Mouse (Mus musculus): ENCODE results near the gene Hoxb9. TPM values are rescaled to one million over a fixed set of nuclear protein-coding genes. Genes with fewer than 3 reads are reported as not detected.

Gene Hoxb9
- polyA plus RNA-seq, 1 experiment = not detected

GRCm38 (mm10) chr11:96318368-96319070, 47.3 kb downstream of the Hoxb9 start:
- no peaks in the 10 kb centered on the region for H3K4me1 ChIP-seq (ENCODE audit: control insufficient read depth, insufficient read depth, low read length)

GRCm38 (mm10) chr11:96319071-96319902, 48.0 kb downstream of the Hoxb9 start:
- 2% methylated on average over 34 of the region's 34 CpGs for WGBS
- TF ChIP-seq CTCF (IDR thresholded peaks at IDR 0.05; ENCODE audit: insufficient read depth, low read depth, low read length) = no peak
- no peak for TF ChIP-seq POLR2A (IDR thresholded peaks at IDR 0.05; ENCODE audit: insufficient read depth, low read depth, low read length)
- H3K4me3 ChIP-seq (ENCODE audit: insufficient read depth, low read depth, low read length) = no peak overlapping the region
- H3K27ac ChIP-seq (ENCODE audit: insufficient read depth, low read depth, low read length) = no peak overlapping the region
- H3K4me1 ChIP-seq (ENCODE audit: control insufficient read depth, insufficient read depth, low read length) = no peaks in the 10 kb centered on the region

More at GRCm38 (mm10) chr11:96318368-96319070, 47.3 kb downstream of the Hoxb9 start:
- H3K27ac ChIP-seq (ENCODE audit: insufficient read depth, low read depth, low read length) = no peak overlapping the region
- TF ChIP-seq POLR2A (IDR thresholded peaks at IDR 0.05; ENCODE audit: insufficient read depth, low read depth, low read length) = no peak
- TF ChIP-seq CTCF (IDR thresholded peaks at IDR 0.05; ENCODE audit: insufficient read depth, low read depth, low read length) = no peak
- H3K4me3 ChIP-seq (ENCODE audit: insufficient read depth, low read depth, low read length) = no peak overlapping the region
- whole genome bisulfite sequencing = 1% methylated on average over 43 of the region's 45 CpGs

GRCm38 (mm10) chr11:96319910-96320309, 48.7 kb downstream of the Hoxb9 start:
- 2% methylated on average over 29 of the region's 29 CpGs for WGBS
- Histone ChIP-seq H3K4me1 (ENCODE audit: control insufficient read depth, insufficient read depth, low read length) (no peaks in the 10 kb centered on the region), H3K27ac (ENCODE audit: insufficient read depth, low read depth, low read length) (no peak overlapping the region), H3K4me3 (ENCODE audit: insufficient read depth, low read depth, low read length) (no peak overlapping the region)
- TF ChIP-seq POLR2A (IDR thresholded peaks at IDR 0.05; ENCODE audit: insufficient read depth, low read depth, low read length) = no peak
- TF ChIP-seq CTCF (IDR thresholded peaks at IDR 0.05; ENCODE audit: insufficient read depth, low read depth, low read length) = no peak

- TF ChIP-seq CTCF (IDR thresholded peaks at IDR 0.05; ENCODE audit: insufficient read depth, low read depth, low read length) (no peak), POLR2A (IDR thresholded peaks at IDR 0.05; ENCODE audit: insufficient read depth, low read depth, low read length) (no peak)
- Histone ChIP-seq H3K27ac (ENCODE audit: insufficient read depth, low read depth, low read length) (no peak overlapping the region), H3K4me1 (ENCODE audit: control insufficient read depth, insufficient read depth, low read length) (no peaks in the 10 kb centered on the region), H3K4me3 (ENCODE audit: insufficient read depth, low read depth, low read length) (no peak overlapping the region)
- WGBS = 2% methylated on average over 17 of the region's 17 CpGs
These were observed 49.4 kb downstream of the Hoxb9 start for GRCm38 (mm10) chr11:96320688-96321087.

- no peak overlapping the region for H3K27ac ChIP-seq (ENCODE audit: insufficient read depth, low read depth, low read length)
These were observed 50.6 kb downstream of the Hoxb9 start for GRCm38 (mm10) chr11:96321846-96322245.

GRCm38 (mm10) chr11:96322738-96323137, 51.5 kb downstream of the Hoxb9 start:
- H3K27ac ChIP-seq (ENCODE audit: insufficient read depth, low read depth, low read length) = no peak overlapping the region
- 6% methylated on average over 6 of the region's 6 CpGs for WGBS
- TF ChIP-seq POLR2A (IDR thresholded peaks at IDR 0.05; ENCODE audit: insufficient read depth, low read depth, low read length) (no peak), CTCF (IDR thresholded peaks at IDR 0.05; ENCODE audit: insufficient read depth, low read depth, low read length) (no peak)
- H3K4me3 ChIP-seq (ENCODE audit: insufficient read depth, low read depth, low read length) = no peak overlapping the region
- no peaks in the 10 kb centered on the region for H3K4me1 ChIP-seq (ENCODE audit: control insufficient read depth, insufficient read depth, low read length)

More at GRCm38 (mm10) chr11:96321846-96322245, 50.6 kb downstream of the Hoxb9 start:
- no peak for TF ChIP-seq POLR2A (IDR thresholded peaks at IDR 0.05; ENCODE audit: insufficient read depth, low read depth, low read length)
- TF ChIP-seq CTCF (IDR thresholded peaks at IDR 0.05; ENCODE audit: insufficient read depth, low read depth, low read length) = no peak
- WGBS = 9% methylated on average over 5 of the region's 5 CpGs
- Histone ChIP-seq H3K4me3 (ENCODE audit: insufficient read depth, low read depth, low read length) (no peak overlapping the region), H3K4me1 (ENCODE audit: control insufficient read depth, insufficient read depth, low read length) (no peaks in the 10 kb centered on the region)

GRCm38 (mm10) chr11:96323154-96323553, 51.9 kb downstream of the Hoxb9 start, which contains the start of gene Hoxb3:
Hoxb3 (plus strand) TSS chr11:96323326.
- Histone ChIP-seq H3K4me3 (ENCODE audit: insufficient read depth, low read depth, low read length) (no peak within 1 kb of the TSS), H3K27ac (ENCODE audit: insufficient read depth, low read depth, low read length) (no peak within 1 kb of the TSS), H3K4me1 (ENCODE audit: control insufficient read depth, insufficient read depth, low read length) (no peaks in the 10 kb centered on the region)
- no peak for TF ChIP-seq CTCF (IDR thresholded peaks at IDR 0.05; ENCODE audit: insufficient read depth, low read depth, low read length)
- TF ChIP-seq POLR2A (IDR thresholded peaks at IDR 0.05; ENCODE audit: insufficient read depth, low read depth, low read length) = no peak
- WGBS = 7% methylated on average over 10 of the region's 10 CpGs

- Histone ChIP-seq H3K4me3 (ENCODE audit: insufficient read depth, low read depth, low read length) (no peak overlapping the region), H3K4me1 (ENCODE audit: control insufficient read depth, insufficient read depth, low read length) (no peaks in the 10 kb centered on the region), H3K27ac (ENCODE audit: insufficient read depth, low read depth, low read length) (no peak overlapping the region)
- TF ChIP-seq CTCF (IDR thresholded peaks at IDR 0.05; ENCODE audit: insufficient read depth, low read depth, low read length) (no peak), POLR2A (IDR thresholded peaks at IDR 0.05; ENCODE audit: insufficient read depth, low read depth, low read length) (no peak)
- WGBS = 2% methylated on average over 5 of the region's 5 CpGs
These were observed 52.9 kb downstream of the Hoxb9 start for GRCm38 (mm10) chr11:96324125-96324524.

GRCm38 (mm10) chr11:96324965-96325364, 53.7 kb downstream of the Hoxb9 start:
- no peaks in the 10 kb centered on the region for H3K4me1 ChIP-seq (ENCODE audit: control insufficient read depth, insufficient read depth, low read length)
- WGBS = 5% methylated on average over 8 of the region's 8 CpGs
- no peak for TF ChIP-seq POLR2A (IDR thresholded peaks at IDR 0.05; ENCODE audit: insufficient read depth, low read depth, low read length)
- TF ChIP-seq CTCF (IDR thresholded peaks at IDR 0.05; ENCODE audit: insufficient read depth, low read depth, low read length) = no peak
- H3K27ac ChIP-seq (ENCODE audit: insufficient read depth, low read depth, low read length) = no peak overlapping the region
- no peak overlapping the region for H3K4me3 ChIP-seq (ENCODE audit: insufficient read depth, low read depth, low read length)
